Mouse (Mus musculus): ENCODE data around the gene Sik3.

The Sik3 gene

DNA sequence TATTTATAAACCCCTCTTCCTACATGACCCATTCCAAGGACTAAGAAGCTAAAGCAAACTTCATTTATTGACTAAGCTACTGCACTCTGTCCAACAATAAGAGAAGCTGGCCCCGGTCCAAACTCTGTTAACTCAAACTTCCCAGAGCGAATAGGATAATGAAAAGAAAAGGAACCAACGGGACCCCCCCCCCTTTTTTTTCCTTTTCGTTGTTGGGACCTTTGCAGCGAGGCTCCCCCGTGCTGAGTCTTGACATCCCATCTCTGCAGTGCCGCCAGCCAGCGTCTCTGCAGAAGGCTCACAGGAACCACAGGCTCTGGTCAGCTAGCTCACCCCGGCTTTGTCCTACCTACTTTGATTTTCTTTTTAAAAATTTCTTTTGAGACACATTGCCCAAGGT, 3.2 kb downstream of the Sik3 start:
- DNase-seq (ENCODE audit: low read depth, low spot score): no peak

DNA sequence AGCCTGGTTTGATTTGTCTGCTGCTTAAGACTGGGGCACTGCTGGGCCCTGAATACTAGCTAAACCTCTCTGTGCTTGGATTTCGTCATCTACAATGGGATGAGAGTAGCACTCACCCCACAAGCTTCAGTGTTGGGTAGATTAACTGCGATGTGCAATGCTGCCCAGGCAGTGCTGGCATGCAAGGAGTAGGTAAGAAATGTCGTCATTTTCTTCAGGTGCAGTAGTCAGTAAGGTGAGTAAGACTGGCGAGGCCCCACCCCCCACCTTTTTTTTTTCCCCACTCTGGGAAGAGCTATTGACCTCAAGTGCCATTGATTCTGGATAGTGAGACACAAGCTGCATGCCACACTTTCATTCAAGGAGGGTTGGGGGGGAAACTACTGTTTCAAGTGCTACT, 3.8 kb downstream of the Sik3 start:
- no peak for DNase-seq (ENCODE audit: low read depth, low spot score)

GRCm38 (mm10) chr9:46018316-46018715, 5.7 kb downstream of the Sik3 start:
- no peak for DNase-seq (ENCODE audit: low read depth, low spot score)

GRCm38 (mm10) chr9:46019975-46020374, 7.4 kb downstream of the Sik3 start:
- no peak for DNase-seq (ENCODE audit: low read depth, low spot score)

DNA sequence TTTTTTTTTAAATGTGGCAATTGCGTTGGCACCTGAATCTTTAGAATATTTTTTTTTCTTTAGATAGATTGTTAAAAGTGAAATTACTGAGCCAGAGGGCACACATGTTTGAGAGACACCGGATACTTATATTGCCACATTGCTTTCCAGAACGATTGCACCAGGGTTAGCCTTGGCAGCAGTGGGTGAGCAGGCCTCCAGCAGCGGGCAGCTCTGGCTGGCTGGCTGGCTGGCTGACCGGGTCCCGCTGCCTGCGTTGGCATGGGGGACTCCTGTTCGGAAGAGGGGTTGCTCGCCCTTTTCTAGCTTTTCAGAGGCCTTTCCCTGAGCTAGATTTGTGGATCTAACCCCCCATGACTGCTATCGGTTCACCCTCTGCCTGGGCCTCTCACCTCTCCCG, 11.0 kb downstream of the Sik3 start:
- no peak for DNase-seq (ENCODE audit: low read depth, low spot score)

DNA sequence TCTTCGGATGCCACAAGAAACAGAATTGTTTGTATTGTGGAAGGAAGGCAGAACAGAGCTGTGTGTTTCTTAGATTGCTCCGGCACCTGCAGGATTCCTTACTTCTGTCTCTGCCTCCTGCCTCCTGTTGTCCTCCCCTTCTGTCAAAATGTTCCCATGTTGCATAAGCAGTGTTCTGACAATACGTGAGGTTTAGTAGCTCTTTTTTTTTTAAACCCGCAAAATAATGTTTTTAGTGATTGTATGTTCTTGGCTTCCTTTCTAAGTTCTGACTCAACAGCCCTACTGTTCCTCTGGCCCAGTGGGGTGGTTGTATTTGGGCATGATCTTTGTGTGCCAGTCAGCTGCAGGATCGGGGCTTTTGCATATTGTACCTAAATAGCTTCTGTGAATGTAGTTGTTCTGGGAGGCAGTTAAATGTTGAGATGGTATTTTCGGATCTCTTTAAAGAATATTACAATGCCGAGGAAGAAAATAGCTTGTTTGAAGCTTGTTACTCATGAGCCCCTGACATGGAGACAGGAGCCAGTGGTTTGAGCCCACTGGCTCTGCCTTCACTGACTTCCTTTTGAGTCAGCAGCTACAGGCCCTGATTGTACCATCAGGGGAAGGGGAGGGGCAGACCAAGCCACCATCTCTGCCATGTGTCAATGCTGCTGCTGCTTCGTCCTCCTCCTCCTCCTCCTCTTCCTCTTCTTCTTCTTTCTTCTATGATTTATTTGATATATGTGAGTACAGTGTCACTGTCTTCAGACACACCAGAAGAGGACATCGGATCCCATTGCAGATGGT, 13.6 kb downstream of the Sik3 start:
- DNase-seq (ENCODE audit: low read depth, low spot score): peak; percentile 60

GRCm38 (mm10) chr9:46027994-46028393, 15.4 kb downstream of the Sik3 start:
- no peak for DNase-seq (ENCODE audit: low read depth, low spot score)

GRCm38 (mm10) chr9:46029534-46029933, 16.9 kb downstream of the Sik3 start:
- no peak for DNase-seq (ENCODE audit: low read depth, low spot score)

GRCm38 (mm10) chr9:46030184-46030583, 17.6 kb downstream of the Sik3 start:
- no peak for DNase-seq (ENCODE audit: low read depth, low spot score)

DNA sequence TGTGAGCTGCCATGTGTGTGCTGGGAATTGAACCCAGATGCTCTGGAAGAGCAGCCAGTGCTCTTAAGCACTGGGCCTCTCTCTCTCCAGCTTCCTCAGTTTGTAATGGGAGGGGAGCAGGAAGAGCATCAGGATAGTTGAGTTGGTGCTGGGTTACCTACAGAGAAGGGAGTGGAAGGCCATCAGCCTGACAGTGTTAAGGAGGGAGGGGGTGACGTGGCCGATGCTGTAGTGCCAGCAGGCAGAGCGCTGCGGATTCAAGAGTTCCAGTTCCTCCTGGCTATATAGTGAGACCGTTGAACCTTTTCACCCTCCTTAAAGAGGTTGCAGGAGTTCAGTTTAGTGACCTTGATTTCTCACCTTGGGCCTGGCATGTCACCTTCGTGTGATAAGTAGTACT, 18.3 kb downstream of the Sik3 start:
- no peak for DNase-seq (ENCODE audit: low read depth, low spot score)

DNA sequence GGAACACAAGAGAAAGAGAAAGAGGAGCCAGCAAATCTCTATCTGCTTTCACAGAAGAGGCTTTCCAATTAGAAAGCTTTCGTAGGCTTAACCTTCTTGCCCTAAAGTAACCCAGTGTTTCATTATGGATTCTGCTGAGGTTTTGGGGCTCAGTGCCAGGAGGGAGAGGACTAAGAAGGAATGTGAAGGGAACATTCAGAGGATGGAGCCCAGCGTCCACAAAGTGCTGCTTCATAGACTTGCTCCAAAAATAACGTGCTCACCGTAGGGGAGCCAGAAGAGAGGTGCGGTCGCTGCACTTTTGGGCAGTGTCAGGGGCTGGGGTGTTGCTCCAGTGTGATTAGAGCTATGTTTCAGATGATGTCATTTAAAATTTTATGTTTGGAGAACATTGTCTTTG, 19.6 kb downstream of the Sik3 start:
- DNase-seq (ENCODE audit: low read depth, low spot score): no peak

DNA sequence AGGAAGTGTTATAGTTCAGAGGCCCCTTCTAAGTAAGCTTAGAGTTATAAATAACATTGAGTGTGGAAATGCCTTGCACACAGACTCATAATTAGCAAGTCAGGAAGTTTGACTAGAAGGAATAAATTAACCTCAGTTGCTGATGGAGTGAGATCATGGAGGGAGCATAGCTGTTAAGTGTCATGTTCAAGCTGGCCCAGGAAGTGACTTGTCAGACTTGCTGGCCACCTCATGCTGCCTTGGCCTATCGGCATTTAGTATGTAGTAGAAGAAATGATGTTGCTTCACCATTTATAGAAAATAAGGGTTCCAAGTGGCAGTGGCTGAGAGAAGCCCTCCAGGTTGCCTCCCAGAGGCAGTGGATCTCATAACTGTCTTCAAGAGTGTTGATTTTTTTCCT, 20.4 kb downstream of the Sik3 start:
- no peak for DNase-seq (ENCODE audit: low read depth, low spot score)

- DNase-seq (ENCODE audit: low read depth, low spot score): no peak
Measured at GRCm38 (mm10) chr9:46033862-46034261, 21.2 kb downstream of the Sik3 start.

DNA sequence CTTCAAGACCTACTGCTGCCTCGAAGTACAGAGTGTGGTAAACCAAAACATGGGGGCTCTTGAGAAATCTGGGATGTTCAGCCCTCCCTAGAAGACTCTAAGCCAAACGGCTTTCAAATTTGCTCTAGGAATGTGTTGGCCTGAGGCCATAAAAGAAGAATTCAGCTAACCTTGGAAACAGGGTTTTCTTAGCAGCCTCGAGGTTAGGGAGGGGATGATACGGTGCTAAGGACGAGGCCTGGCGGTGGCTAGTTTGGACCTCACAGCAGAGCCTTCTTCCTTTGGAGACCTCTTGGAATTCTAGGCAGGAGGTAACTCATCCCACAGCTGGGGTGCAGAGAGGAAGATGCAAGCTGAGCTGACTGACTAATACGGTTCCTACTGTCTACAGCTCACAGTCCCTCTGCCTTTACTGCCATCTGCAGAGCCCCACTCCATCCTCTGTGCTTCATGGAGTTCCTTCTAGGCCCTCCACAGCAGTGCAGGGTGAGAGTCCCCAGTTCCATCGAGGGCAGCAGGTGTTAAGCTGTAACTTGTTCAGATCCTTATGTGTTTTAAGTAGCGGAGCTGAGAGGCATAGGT, 22.8 kb downstream of the Sik3 start:
- DNase-seq (ENCODE audit: low read depth, low spot score): no peak

- DNase-seq (ENCODE audit: low read depth, low spot score): no peak
Measured at GRCm38 (mm10) chr9:46036881-46037280, 24.3 kb downstream of the Sik3 start.

GRCm38 (mm10) chr9:46038786-46039185, 26.2 kb downstream of the Sik3 start:
- DNase-seq (ENCODE audit: low read depth, low spot score): no peak

GRCm38 (mm10) chr9:46041186-46041585, 28.6 kb downstream of the Sik3 start:
- no peak for DNase-seq (ENCODE audit: low read depth, low spot score)

GRCm38 (mm10) chr9:46042387-46042786, 29.8 kb downstream of the Sik3 start:
- peak; percentile 21 for DNase-seq (ENCODE audit: low read depth, low spot score)

DNA sequence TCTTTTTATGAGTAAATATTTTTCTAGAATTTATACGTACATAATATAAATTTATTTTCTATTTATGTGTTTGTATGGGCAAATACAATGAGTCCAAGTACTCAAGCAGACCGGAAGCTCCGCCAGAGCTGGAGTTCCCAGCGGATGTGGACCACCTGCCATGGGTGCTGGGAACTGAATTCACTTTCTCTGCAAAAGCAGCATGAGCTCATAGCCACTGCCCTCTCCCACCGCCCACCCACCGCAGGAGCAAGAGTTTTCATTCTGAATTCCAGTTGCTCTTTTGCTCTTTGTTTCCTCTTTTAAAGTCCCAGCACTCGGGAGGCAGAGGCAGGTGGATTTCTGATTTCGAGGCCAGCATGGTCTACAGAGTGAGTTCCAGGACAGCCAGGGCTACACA, 31.0 kb downstream of the Sik3 start:
- DNase-seq (ENCODE audit: low read depth, low spot score): no peak

- DNase-seq (ENCODE audit: low read depth, low spot score): no peak
Measured at GRCm38 (mm10) chr9:46046724-46047517, 34.3 kb downstream of the Sik3 start.

GRCm38 (mm10) chr9:46049525-46049924, 36.9 kb downstream of the Sik3 start:
- no peak for DNase-seq (ENCODE audit: low read depth, low spot score)

DNA sequence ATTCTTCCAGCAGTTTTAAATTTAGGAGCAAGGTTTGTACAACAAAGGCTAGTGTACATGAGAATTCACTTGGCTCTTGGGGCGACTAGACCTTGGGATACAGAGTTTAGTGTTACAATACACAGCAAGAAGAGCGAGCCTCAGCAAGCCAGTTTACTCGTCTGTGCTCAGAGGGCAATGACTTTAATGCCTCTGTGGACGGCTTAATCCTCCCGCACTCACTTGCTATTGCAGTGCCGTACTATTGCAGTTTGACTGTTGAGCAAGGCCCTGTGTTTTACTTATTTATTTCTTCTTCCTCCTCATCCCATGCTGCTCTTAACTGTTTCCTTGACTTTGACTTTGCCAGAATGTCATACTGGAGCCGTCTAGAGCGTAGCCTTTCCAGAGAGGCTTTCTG, 37.6 kb downstream of the Sik3 start:
- no peak for DNase-seq (ENCODE audit: low read depth, low spot score)

All from telencephalon, adult 2 months (tissue).